Mouse (Mus musculus) fat pad, adult 2 months (tissue): ENCODE data around the gene Pla2g12b.
A peak's percentile ranks its signal among the peaks of the same experiment; 100 is the strongest.

ENCODE experiments used
- DNase-seq: peaks from one replicate; pipeline ENCODE4 v3.0.0-alpha.2; 2011; ENCODE audit warnings: low read depth, low spot score; ENCODE audit errors: extremely low read depth

Pla2g12b gene

DNA sequence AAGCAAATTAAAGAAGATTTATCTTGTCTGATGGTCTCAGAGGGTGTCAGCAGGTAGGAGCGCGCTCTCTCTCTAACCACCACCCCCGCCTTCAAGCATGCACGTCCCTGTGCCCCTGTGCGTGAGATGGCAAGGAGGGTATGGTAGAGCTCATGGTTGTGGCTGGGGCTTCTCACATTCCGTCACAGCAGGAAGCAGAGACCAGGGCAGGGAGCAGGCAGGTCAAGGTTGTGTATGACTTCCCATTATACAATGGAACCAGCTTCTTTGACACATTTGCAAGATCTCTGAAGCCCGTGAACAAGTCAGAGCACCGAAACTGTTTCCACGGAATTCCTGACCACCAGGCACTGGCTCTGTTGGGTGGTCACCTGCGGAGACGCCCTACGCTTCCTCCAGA is 6.8 kb downstream of the Pla2g12b start:
- DNase-seq, result no peak

DNA sequence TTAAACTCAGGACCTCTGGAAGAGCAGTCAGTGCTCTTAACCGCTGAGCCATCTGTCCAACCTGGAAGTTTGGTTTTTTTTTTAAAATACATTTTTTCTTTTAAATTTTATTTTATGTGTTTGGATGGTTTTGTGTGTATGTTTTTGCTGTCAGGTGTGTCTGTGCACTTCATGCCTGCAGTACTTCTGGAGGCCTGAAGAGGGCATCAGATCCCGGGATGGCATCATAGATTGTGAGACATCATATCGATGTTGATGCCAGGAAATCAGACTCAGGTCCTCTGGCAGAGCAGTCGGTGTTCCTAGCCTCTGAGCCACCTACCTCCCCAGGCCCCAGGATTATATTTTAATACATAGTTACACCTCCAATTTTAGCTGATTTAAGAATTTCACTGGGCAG is 10.3 kb downstream of the Pla2g12b start:
- DNase-seq, result no peak

- no peak for DNase-seq
These were observed 13.2 kb downstream of the Pla2g12b start for GRCm38 (mm10) chr10:59416623-59417022.

DNA sequence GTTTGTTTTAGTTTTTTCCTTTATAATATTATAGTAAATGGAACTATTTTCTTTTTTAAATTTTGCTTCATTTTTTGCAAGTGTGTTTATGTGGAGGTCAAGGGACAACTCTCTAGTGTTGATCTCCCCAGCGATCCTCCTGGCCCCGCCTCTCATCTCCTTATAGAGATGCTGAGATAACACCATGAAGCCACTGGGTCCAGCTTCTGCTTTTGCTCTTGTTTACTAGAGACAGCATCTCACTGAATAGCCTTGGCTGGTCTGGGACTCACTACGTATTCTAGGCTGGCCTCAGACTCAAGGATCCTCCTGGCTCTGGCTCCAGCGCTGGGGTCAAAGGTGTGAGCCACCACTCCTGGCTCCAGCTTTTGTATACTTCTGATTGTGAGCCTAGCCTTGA is 16.1 kb downstream of the Pla2g12b start:
- DNase-seq, result no peak

- DNase-seq, result no peak
These were observed 21.0 kb downstream of the Pla2g12b start for GRCm38 (mm10) chr10:59424453-59424852.

DNA sequence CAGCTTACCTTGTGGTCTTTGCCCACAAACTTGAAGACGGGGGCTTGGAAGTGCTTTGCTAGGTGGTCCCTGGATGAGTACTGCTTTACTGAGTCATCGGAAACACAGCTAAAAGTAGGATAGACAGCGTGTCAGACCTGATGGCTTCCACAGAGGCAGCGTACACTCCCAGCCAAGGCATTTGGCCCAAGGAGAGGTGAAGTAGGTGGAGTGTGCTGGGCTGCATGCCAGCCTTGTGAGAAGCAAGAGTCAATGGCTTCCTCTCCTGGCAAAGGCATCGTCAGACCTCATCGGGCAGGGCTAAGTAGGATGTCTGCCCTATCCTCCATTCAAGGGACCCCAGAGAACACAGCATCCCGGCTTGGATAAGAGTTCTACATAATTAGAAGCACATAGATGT is 21.9 kb downstream of the Pla2g12b start:
- DNase-seq, result peak; percentile 36

DNA sequence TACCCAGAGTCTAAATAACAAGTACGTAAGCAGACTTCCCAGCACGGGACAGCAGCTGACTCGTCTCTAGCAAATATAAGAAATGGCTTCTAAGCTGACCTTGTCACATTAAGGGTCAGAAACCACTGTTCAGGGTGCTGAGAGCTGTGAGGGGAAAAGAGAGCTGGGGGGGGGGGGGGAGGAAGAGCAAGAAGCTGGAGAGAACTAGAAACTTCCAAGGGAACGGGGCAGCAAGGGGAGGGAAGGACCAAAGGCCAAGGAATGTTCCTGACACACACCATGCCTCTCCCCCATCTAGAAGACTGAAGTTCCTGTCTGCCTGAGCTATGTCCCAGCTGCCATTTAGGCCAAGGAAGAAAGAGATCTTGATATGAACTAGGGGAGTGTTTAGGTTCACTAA is 22.9 kb downstream of the Pla2g12b start:
- no peak for DNase-seq

DNA sequence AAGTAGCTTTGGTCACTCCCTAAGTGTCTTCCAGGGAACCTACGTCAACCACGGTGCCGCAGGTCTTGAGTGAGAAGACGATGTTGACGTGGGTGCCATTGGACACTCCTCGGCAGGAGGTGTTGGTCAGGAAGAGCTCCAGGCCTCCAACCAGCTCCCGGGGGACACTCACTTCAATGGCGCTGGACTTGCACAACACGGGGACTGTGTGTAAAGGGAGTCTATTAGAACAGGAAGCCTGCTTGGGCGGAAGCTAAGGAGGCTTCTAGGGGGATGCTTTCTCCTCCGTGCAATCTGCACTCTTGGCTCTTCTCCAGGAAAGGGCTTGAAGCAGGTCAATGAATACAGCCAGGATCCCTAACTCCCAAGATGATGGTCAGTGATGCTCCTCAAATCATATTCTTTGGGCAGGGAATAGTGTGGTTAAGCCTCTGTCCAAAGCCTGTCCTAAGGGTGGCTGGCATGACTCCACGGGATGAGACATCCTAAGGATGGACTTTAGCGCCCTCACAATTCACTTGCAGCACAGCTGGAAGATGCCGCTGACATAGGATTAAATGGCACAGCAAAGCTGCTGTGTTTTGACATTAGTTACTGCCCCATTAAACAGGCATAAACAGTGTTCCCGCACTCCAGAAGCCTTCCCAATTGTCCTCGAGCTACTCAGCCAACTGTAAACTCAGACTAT is 26.1 kb downstream of the Pla2g12b start:
- no peak for DNase-seq

- no peak for DNase-seq
These were observed 27.3 kb downstream of the Pla2g12b start for GRCm38 (mm10) chr10:59430701-59431218.

GRCm38 (mm10) chr10:59435746-59436145 is 32.3 kb downstream of the Pla2g12b start:
- DNase-seq, result no peak

- DNase-seq, result no peak
These were observed 35.2 kb downstream of the Pla2g12b start for GRCm38 (mm10) chr10:59438651-59439050.

GRCm38 (mm10) chr10:59439508-59439931 is 36.1 kb downstream of the Pla2g12b start:
- no peak for DNase-seq

DNA sequence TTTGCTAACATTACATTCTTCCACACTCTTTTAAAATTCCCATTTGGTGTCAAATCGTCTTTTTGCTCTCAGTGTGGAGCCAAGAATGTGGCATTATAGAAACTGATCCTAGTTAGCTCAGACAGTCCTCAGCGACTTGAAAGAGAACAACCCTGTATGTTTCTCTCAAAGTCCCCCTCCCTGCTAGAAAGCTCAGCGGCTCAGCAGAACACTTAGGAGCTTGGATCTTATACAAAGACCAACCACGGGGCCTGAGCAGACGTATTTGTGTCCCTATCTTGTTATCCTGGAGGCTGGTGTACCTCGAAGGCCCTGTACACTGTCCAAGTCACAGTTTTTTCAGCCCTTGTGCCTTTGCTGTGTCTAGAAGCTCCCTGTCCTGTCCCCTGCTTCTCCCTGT is 36.7 kb downstream of the Pla2g12b start:
- DNase-seq, result no peak

GRCm38 (mm10) chr10:59441735-59442134 is 38.3 kb downstream of the Pla2g12b start, which contains the start of gene Oit3:
Oit3 (minus strand) TSS chr10:59441778.
- DNase-seq, result no peak

GRCm38 (mm10) chr10:59443212-59443611 is 39.8 kb downstream of the Pla2g12b start:
- DNase-seq, result no peak

- no peak for DNase-seq
These were observed 40.6 kb downstream of the Pla2g12b start for GRCm38 (mm10) chr10:59444106-59444505.

- DNase-seq, result no peak
These were observed 41.2 kb downstream of the Pla2g12b start for GRCm38 (mm10) chr10:59444635-59445034.

GRCm38 (mm10) chr10:59446911-59447437 is 43.5 kb downstream of the Pla2g12b start:
- no peak for DNase-seq

DNA sequence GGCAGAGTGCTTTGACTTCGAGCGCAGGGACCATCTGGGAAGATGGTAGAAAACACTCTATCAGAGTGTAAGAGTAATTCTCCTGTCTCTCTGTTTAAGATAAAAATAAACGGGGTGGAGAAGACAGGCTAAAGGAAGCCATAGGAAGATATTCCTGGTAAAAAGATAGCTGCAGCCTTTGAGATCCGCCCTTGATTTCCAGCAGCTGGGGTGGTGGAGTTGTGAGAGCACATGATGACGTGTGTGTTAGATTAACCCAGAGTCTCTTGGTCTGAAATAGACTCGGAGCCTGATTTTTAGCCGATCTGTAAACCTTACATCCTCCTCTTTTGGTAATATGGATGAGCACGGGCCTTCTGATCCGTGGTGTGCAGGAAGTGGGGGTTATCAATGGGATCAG is 44.1 kb downstream of the Pla2g12b start:
- DNase-seq, result no peak

DNA sequence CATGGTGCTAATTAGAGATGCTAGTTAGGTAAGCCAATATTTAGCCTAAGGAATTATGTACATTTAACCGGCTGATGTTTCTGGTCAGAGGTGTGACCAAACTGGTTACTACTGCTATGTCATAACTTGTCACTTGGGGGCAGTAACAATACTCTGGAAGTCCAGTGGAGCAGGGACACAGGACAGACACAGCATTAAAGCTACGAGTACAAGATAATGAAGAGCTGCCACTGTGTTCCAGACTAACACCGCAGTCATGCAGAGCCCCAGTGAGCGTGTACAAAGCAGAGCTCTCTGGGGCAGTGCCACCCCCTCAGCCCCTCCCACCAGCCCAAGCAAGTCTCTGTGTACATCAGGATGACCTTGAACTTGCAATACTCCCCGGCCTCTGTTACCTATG is 48.4 kb downstream of the Pla2g12b start:
- DNase-seq, result no peak

GRCm38 (mm10) chr10:59454631-59455030 is 51.2 kb downstream of the Pla2g12b start:
- DNase-seq, result no peak

DNA sequence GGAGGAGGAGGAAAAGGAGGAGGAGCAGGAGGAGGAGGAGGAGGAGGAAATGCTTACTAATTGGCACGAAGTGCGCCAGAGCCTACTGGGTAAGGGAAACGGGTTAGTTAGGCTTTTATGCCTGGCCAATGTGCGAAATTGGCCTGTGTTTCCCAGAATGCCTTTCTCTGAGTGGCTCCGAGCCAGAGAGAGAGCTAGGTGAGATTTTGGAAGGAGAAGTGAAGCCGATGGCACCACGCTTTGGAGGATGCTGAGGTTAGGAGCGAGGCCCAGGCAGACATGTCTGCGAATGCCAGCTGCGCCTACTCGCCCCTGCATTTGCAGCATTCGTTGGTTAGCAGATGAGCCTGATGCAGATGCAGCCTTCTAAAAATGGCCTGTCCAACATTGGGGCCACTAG is 56.3 kb downstream of the Pla2g12b start:
- no peak for DNase-seq

DNA sequence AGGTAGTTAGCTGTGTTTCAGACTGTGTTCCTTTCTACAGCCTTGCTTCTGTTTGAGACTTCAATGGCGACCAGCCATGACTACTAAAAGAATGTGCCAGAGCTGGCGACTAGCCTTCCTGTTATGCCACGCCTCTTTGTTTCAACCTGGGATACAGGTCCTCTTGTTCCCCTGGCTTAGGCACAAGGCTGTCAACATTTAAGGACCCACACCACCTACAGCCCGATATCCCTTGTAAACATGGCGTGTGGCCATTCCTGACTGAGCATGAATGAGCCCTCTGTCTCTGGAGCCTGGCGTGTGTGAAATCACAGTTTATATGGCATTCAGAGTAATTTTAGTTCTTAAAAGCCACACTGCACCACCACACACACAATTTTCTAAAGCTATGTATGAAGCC is 58.8 kb downstream of the Pla2g12b start:
- no peak for DNase-seq
